Mouse (Mus musculus) layer of hippocampus, adult 2 months (tissue): Measurements from ENCODE around the gene Robo1. TPM values are rescaled to one million over a fixed set of nuclear protein-coding genes. Genes with fewer than 3 reads are reported as not detected.

ENCODE experiments used
- DNase-seq, 2 experiments: peaks; one replicate each; pipeline ENCODE4 v3.0.0; 2022; ENCODE audit warnings: low spot score in 2 of 2
- H3K27ac ChIP-seq: fragments of 200-600 bp; 2 replicates; pipeline ENCODE4 v1.8.1; 2022
- H3K4me3 ChIP-seq: fragments of 200-600 bp; 2 replicates; pipeline ENCODE4 v1.8.1; 2022; ENCODE audit warnings: mild to moderate bottlenecking
- CTCF ChIP-seq: fragments of 200-600 bp; conservative IDR thresholded peaks from 2 replicates; pipeline ENCODE4 v1.8.1; 2022; ENCODE audit warnings: antibody characterized with exemption, mild to moderate bottlenecking, moderate library complexity
- total RNA-seq, 2 experiments: library from RNA; stranded (reverse); gene quantifications; 2 replicates each; pipeline ENCODE4 v1.2.3; 2021

The Robo1 gene
- total RNA-seq, 2 experiments from 2014 or later: 65.8 to 68.1 TPM

- Histone ChIP-seq H3K27ac (no peak overlapping the region), H3K4me3 (no peak overlapping the region; the same call in 1 of the 2 replicates)
- no peak for TF ChIP-seq CTCF
- DNase-seq: no peak
These were observed 276.5 kb downstream of the Robo1 start for GRCm38 (mm10) chr16:72584454-72585159.

GRCm38 (mm10) chr16:72585160-72585813, 277.2 kb downstream of the Robo1 start:
- Histone ChIP-seq H3K27ac (no peak overlapping the region), H3K4me3 (no peak overlapping the region)
- no peak for DNase-seq
- TF ChIP-seq CTCF: no peak

- no peak for TF ChIP-seq CTCF
- no peak for DNase-seq
- Histone ChIP-seq H3K27ac (no peak overlapping the region), H3K4me3 (no peak overlapping the region)
These were observed 279.4 kb downstream of the Robo1 start for GRCm38 (mm10) chr16:72587376-72588072.

GRCm38 (mm10) chr16:72603487-72604206, 295.5 kb downstream of the Robo1 start:
- H3K4me3 ChIP-seq: no peak overlapping the region
- DNase-seq: no peak
- TF ChIP-seq CTCF: no peak
- H3K27ac ChIP-seq: no peak overlapping the region

- Histone ChIP-seq H3K4me3 (no peak overlapping the region), H3K27ac (no peak overlapping the region)
- DNase-seq: peak; percentile 74 to 81
- TF ChIP-seq CTCF: peak; percentile 97
These were observed 297.0 kb downstream of the Robo1 start for GRCm38 (mm10) chr16:72605066-72605465.

GRCm38 (mm10) chr16:72610661-72611112, 302.6 kb downstream of the Robo1 start:
- Histone ChIP-seq H3K27ac (no peak overlapping the region), H3K4me3 (no peak overlapping the region)
- no peak for DNase-seq
- no peak for TF ChIP-seq CTCF

GRCm38 (mm10) chr16:72614898-72615297, 306.8 kb downstream of the Robo1 start:
- no peak overlapping the region for H3K4me3 ChIP-seq
- no peak for DNase-seq
- TF ChIP-seq CTCF: peak; percentile 81
- no peak overlapping the region for H3K27ac ChIP-seq

GRCm38 (mm10) chr16:72615360-72615759, 307.3 kb downstream of the Robo1 start:
- no peak for TF ChIP-seq CTCF
- Histone ChIP-seq H3K4me3 (no peak overlapping the region), H3K27ac (no peak overlapping the region)
- DNase-seq: no peak

- no peak for TF ChIP-seq CTCF
- no peak overlapping the region for H3K27ac ChIP-seq
- H3K4me3 ChIP-seq: no peak overlapping the region
- no peak for DNase-seq
These were observed 314.3 kb downstream of the Robo1 start for GRCm38 (mm10) chr16:72622371-72622770.

GRCm38 (mm10) chr16:72622868-72623267, 314.8 kb downstream of the Robo1 start:
- H3K4me3 ChIP-seq: no peak overlapping the region
- DNase-seq: no peak
- no peak overlapping the region for H3K27ac ChIP-seq
- TF ChIP-seq CTCF: no peak

GRCm38 (mm10) chr16:72633846-72634245, 325.7 kb downstream of the Robo1 start:
- no peak for TF ChIP-seq CTCF
- H3K27ac ChIP-seq: no peak overlapping the region
- DNase-seq: no peak
- no peak overlapping the region for H3K4me3 ChIP-seq

- H3K4me3 ChIP-seq: no peak overlapping the region
- no peak for TF ChIP-seq CTCF
These were observed 331.3 kb downstream of the Robo1 start for GRCm38 (mm10) chr16:72639332-72639940.

More at GRCm38 (mm10) chr16:72639332-72639940, 331.3 kb downstream of the Robo1 start:
- no peak for DNase-seq
- no peak overlapping the region for H3K27ac ChIP-seq
